8 mouse cellular contexts compared by ENCODE assay signal in the genomic region with DNA sequence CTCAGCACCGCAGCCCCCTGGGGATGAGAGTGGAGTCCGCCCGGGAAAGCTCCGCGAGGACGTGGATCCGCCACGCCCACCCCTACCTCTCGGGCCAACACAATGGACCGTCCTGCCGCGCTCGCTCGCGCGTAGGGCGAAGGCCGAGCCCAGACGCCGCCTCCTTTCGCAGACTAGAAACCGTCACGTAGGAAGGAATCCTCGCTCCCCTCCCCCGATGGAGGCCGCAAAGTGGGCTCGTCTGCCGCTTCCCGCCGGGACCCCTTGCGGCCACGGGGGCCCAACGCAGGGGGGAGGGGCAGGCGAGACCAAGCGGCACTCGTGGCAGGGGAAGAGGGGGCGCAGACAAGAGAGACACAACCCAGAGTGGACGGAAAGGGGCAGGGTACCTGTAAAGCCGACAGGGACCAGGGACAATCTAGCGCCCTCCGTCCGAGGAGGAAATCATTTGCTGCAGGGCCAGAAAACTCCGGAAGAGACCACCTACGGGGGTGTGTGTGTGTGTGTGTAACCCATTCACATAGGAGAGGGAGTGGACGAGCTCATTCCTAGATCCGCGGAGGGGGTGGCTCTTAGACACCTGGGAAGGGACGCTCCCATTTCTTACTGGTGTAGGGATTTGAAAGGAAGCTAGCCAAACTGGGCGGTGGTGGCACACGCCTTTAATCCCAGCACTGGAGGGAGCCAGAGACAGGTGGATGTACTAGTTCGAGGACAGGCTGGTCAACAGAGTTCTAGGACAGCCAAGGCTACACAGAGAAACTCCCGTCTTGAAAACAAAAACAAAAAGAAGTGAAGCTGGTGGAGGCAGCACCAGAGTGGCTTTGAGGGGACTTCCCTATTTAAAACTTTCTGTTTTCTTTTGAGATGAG. TPM values are rescaled to one million over a fixed set of nuclear protein-coding genes. Genes with fewer than 3 reads are reported as not detected.
DNase-seq lines count a peak whose midpoint lies in the region; ATAC-seq and TF ChIP-seq lines count a peak whose summit lies in the region.

TSS of gene Pafah1b3 (minus strand) at position 533 of the 872 bp plus-strand sequence.

- peak within 1 kb of the TSS; percentile 67 for H3K4me2 ChIP-seq in forebrain, postnatal 0 days (ENCODE audit: low read depth)
- peak within 1 kb of the TSS; percentile 69 for H3K4me2 ChIP-seq in hindbrain, embryonic 15.5 days

- ATAC-seq in Patski = peak; percentile 84
- ATAC-seq in forebrain, postnatal 0 days = peak; percentile 94
- peak; percentile 92 for ATAC-seq in hindbrain, embryonic 15.5 days (ENCODE audit: low FRiP score, low read depth)

- no peak for DNase-seq in Patski (ENCODE audit: low read depth, low spot score)
- peak; percentile 88 for DNase-seq in cerebellum, adult 8-10 months
- DNase-seq in forebrain, postnatal 0 days = peak; percentile 97
- DNase-seq in layer of hippocampus, postnatal 36 days = peak; percentile 72 to 74
- DNase-seq in lung, postnatal 25 days (ENCODE audit: low spot score) = peak; percentile 84
- DNase-seq in retina, postnatal 1 day = peak; percentile 99
- DNase-seq in urinary bladder, postnatal 36 days (ENCODE audit: low spot score in 2 of 2) = peak; percentile 68 to 81

- H3K36me3 ChIP-seq in forebrain, postnatal 0 days (ENCODE audit: insufficient read depth) = peaks cover 29% of the 10 kb centered on the region
- H3K36me3 ChIP-seq in hindbrain, embryonic 15.5 days = peaks cover 29% of the 10 kb centered on the region

- POLR2A ChIA-PET in Patski (lab: Charles Lee) = interaction anchor here (0.8 to 1.2 kb wide), 6 partner anchors 11 to 19 kb away, joined by 3 to 5 read pairs (median 3); partner anchors contain the start of gene Megf8

- H3K9me3 ChIP-seq in forebrain, postnatal 0 days (ENCODE audit: low read length) = no peaks in the 10 kb centered on the region
- no peaks in the 10 kb centered on the region for H3K9me3 ChIP-seq in hindbrain, embryonic 15.5 days

- no peak for TF ChIP-seq CTCF in Patski (IDR thresholded peaks at IDR 0.05)
- peak; percentile 69 for TF ChIP-seq CTCF in forebrain, postnatal 0 days (IDR thresholded peaks at IDR 0.05; ENCODE audit: low read depth)

- CTCF ChIA-PET in Patski (lab: Charles Lee) = interaction anchor here (0.7 to 2.0 kb wide), 15 partner anchors 9 to 192 kb away, joined by 3 to 17 read pairs (median 4); partner anchors contain the start of genes Gsk3a and Megf8

- peak within 1 kb of the TSS; percentile 69 for H3K4me3 ChIP-seq in forebrain, postnatal 0 days (ENCODE audit: low read depth, low read length)
- H3K4me3 ChIP-seq in hindbrain, embryonic 15.5 days = peak within 1 kb of the TSS; percentile 91

- no peaks in the 10 kb centered on the region for H3K27me3 ChIP-seq in Patski
- no peaks in the 10 kb centered on the region for H3K27me3 ChIP-seq in forebrain, postnatal 0 days (ENCODE audit: insufficient read depth, low read length)
- no peaks in the 10 kb centered on the region for H3K27me3 ChIP-seq in hindbrain, embryonic 15.5 days

- H3K27ac ChIP-seq in forebrain, postnatal 0 days (ENCODE audit: low read depth, low read length) = peak within 1 kb of the TSS; percentile 95
- H3K27ac ChIP-seq in hindbrain, embryonic 15.5 days (replicated peaks) = peak within 1 kb of the TSS; percentile 99

- in situ Hi-C loops in Patski (cut with MboI; ENCODE audit: low pct_unique_long_range_greater_than_20kb) = no loop called here

- H3K9ac ChIP-seq in forebrain, postnatal 0 days = peak within 1 kb of the TSS; percentile 85
- H3K9ac ChIP-seq in hindbrain, embryonic 15.5 days = peak within 1 kb of the TSS; percentile 93

- peaks cover 8% of the 10 kb centered on the region; the same call in 1 of the 2 replicates for H3K4me1 ChIP-seq in forebrain, postnatal 0 days (ENCODE audit: insufficient read depth)
- H3K4me1 ChIP-seq in hindbrain, embryonic 15.5 days (replicated peaks) = peaks cover 30% of the 10 kb centered on the region

- 1% methylated on average over 52 of the region's 52 CpGs for WGBS in forebrain, postnatal 0 days
- WGBS in hindbrain, embryonic 15.5 days = under 1% methylated on average over 51 of the region's 52 CpGs

RNA-seq across cellular contexts. Expression of gene Pafah1b3, which starts in this region (rescaled TPM):
- 157 TPM for polyA plus RNA-seq in Patski (2021)
- 407 and 461 TPM in 2 replicates for total RNA-seq in forebrain, postnatal 0 days (2014; rRNA removed)
- 517 and 583 TPM in 2 replicates for polyA plus RNA-seq in forebrain, postnatal 0 days (2015; fragmentation: Nextera tagmentation; extraction: Ambion mirVana)
- 558 and 579 TPM in 2 replicates for polyA plus RNA-seq in hindbrain, embryonic 15.5 days (2015; fragmentation: Nextera tagmentation; extraction: Ambion mirVana)
- 10 to 100 TPM; 21.2 to 25.9 TPM for total RNA-seq in layer of hippocampus, postnatal 36 days (2021)

Comparison
In these comparisons a context has a peak if more than half of its experiments do, and no peak if none do; other contexts are left out.
1. RNA of gene Pafah1b3 (total RNA-seq): 407 to 461 TPM in forebrain, postnatal 0 days; 21.2 to 25.9 TPM in layer of hippocampus, postnatal 36 days; every median in the first group is over 10 times any median in the second.
2. Peak in every context shown above with its lines, with median percentiles within 50 percentile points of each other: ATAC-seq.